Mouse (Mus musculus): ENCODE data around the gene Ints11. TPM values are rescaled to one million over a fixed set of nuclear protein-coding genes. Genes with fewer than 3 reads are reported as not detected.

Gene Ints11
- polyA plus RNA-seq, 1 experiment from 2014 or later, result 75.8 TPM

DNA sequence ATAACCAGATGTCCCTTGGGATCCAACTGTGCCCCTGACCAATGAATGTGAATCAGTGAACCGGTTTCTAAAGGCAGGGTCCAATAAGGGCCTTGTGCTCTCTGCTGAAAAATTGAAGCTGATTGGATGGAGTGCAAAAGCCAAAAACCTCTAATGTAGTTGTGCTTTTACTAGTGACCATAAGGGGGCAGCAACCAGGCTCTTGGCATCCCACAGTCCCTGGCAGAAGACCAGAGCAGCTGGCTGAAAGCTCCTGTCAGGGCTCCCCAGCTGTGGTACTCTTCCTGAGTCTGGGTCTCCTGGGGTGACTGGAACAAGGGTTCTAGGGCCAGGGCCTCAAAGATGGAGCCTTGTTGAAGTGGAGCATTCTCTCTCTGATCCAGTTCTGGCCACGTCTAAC is 35.5 kb upstream of the Ints11 start:
- no peak overlapping the region for H3K9ac ChIP-seq (replicated peaks; ENCODE audit: low read depth, low read length)
- no peak overlapping the region for H3K4me3 ChIP-seq (ENCODE audit: low read depth, low read length)
- no peaks in the 10 kb centered on the region for H3K9me3 ChIP-seq (ENCODE audit: control insufficient read depth, low read length)
- H3K27ac ChIP-seq (ENCODE audit: low read depth, low read length), result peak overlapping the region; percentile 50
- H3K4me1 ChIP-seq (ENCODE audit: control insufficient read depth, insufficient read depth, low read length), result peaks cover 16% of the 10 kb centered on the region
- ATAC-seq (ENCODE audit: low read depth), result no peak
- no peaks in the 10 kb centered on the region for H3K27me3 ChIP-seq (ENCODE audit: control insufficient read depth, insufficient read depth, low read length)
- H3K4me2 ChIP-seq (ENCODE audit: low read depth, low read length), result no peak overlapping the region
- 40% methylated on average over 2 of the region's 2 CpGs for WGBS
- H3K36me3 ChIP-seq (ENCODE audit: control insufficient read depth, insufficient read depth, low read length), result 0 out of 2 replicates have a peak, but pooled peaks cover 3% of the 10 kb centered on the region

DNA sequence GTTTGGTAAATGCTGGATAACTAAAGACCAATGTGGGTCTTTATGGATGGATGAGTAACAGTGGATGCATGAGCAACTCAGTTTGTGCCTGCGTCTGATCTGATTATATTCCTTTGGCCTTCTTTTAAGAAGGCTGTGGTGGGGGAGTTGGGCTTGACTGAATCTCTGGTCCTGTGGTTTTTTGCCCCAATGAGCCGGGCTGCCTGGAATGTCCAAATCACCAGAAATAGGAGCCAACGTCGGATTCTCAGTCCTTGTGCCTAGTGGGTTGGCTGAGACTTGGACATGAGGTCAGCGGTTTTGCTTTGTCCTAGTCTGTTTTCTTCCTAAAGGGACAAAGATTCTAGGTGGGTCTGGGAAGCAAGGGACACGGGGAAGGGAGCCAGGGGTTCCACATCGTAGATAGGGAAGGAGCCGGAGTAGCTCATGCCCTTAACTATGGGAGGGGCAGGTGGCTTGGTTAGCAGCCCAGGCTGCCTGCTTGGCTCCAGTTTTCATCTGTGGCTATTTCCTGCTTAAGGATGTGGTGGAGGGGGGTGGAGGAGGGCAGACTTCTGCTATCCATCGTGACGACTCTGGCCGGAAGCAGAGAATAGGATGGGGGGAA is 31.8 kb upstream of the Ints11 start:
- ATAC-seq (ENCODE audit: low read depth), result no peak
- Histone ChIP-seq H3K4me1 (ENCODE audit: control insufficient read depth, insufficient read depth, low read length) (peaks cover 15% of the 10 kb centered on the region), H3K36me3 (ENCODE audit: control insufficient read depth, insufficient read depth, low read length) (peaks cover 4% of the 10 kb centered on the region; the same call in 1 of the 2 replicates), H3K9ac (replicated peaks; ENCODE audit: low read depth, low read length) (no peak overlapping the region), H3K4me3 (ENCODE audit: low read depth, low read length) (no peak overlapping the region), H3K9me3 (ENCODE audit: control insufficient read depth, low read length) (no peaks in the 10 kb centered on the region), H3K27me3 (ENCODE audit: control insufficient read depth, insufficient read depth, low read length) (peaks cover 4% of the 10 kb centered on the region; the same call in 1 of the 2 replicates), H3K27ac (ENCODE audit: low read depth, low read length) (no peak overlapping the region), H3K4me2 (ENCODE audit: low read depth, low read length) (no peak overlapping the region)
- 81% methylated on average over 11 of the region's 11 CpGs for WGBS

GRCm38 (mm10) chr4:155838187-155839153 is 30.9 kb upstream of the Ints11 start:
- Histone ChIP-seq H3K36me3 (ENCODE audit: control insufficient read depth, insufficient read depth, low read length) (peaks cover 6% of the 10 kb centered on the region; the same call in 1 of the 2 replicates), H3K27me3 (ENCODE audit: control insufficient read depth, insufficient read depth, low read length) (peaks cover 4% of the 10 kb centered on the region; the same call in 1 of the 2 replicates), H3K27ac (ENCODE audit: low read depth, low read length) (no peak overlapping the region), H3K9me3 (ENCODE audit: control insufficient read depth, low read length) (no peaks in the 10 kb centered on the region), H3K4me2 (ENCODE audit: low read depth, low read length) (no peak overlapping the region), H3K4me1 (ENCODE audit: control insufficient read depth, insufficient read depth, low read length) (peaks cover 13% of the 10 kb centered on the region), H3K4me3 (ENCODE audit: low read depth, low read length) (no peak overlapping the region), H3K9ac (replicated peaks; ENCODE audit: low read depth, low read length) (no peak overlapping the region)
- WGBS, result 72% methylated on average over 8 of the region's 8 CpGs
- no peak for ATAC-seq (ENCODE audit: low read depth)

GRCm38 (mm10) chr4:155839483-155839910 is 29.8 kb upstream of the Ints11 start, which contains the start of gene Mxra8:
Mxra8 (plus strand) TSS chr4:155839680.
- Histone ChIP-seq H3K27ac (ENCODE audit: low read depth, low read length) (no peak within 1 kb of the TSS), H3K9me3 (ENCODE audit: control insufficient read depth, low read length) (no peaks in the 10 kb centered on the region), H3K27me3 (ENCODE audit: control insufficient read depth, insufficient read depth, low read length) (peaks cover 4% of the 10 kb centered on the region; the same call in 1 of the 2 replicates), H3K9ac (replicated peaks; ENCODE audit: low read depth, low read length) (peak within 1 kb of the TSS; percentile 21; the same call in 1 of the 2 replicates), H3K36me3 (ENCODE audit: control insufficient read depth, insufficient read depth, low read length) (peaks cover 4% of the 10 kb centered on the region; the same call in 1 of the 2 replicates), H3K4me2 (ENCODE audit: low read depth, low read length) (peak within 1 kb of the TSS; percentile 53), H3K4me1 (ENCODE audit: control insufficient read depth, insufficient read depth, low read length) (0 out of 2 replicates have a peak, but pooled peaks cover 5% of the 10 kb centered on the region), H3K4me3 (ENCODE audit: low read depth, low read length) (peak within 1 kb of the TSS; percentile 26)
- ATAC-seq (ENCODE audit: low read depth), result peak; percentile 70; the same call in 1 of the 2 replicates
- 3% methylated on average over 16 of the region's 16 CpGs for WGBS

GRCm38 (mm10) chr4:155840076-155841002 is 29.0 kb upstream of the Ints11 start:
- peaks cover 4% of the 10 kb centered on the region; the same call in 1 of the 2 replicates for H3K27me3 ChIP-seq (ENCODE audit: control insufficient read depth, insufficient read depth, low read length)
- H3K4me3 ChIP-seq (ENCODE audit: low read depth, low read length), result peak overlapping the region; percentile 26
- no peak overlapping the region for H3K27ac ChIP-seq (ENCODE audit: low read depth, low read length)
- 15% methylated on average over 8 of the region's 8 CpGs for WGBS
- no peaks in the 10 kb centered on the region for H3K9me3 ChIP-seq (ENCODE audit: control insufficient read depth, low read length)
- peak overlapping the region; percentile 53 for H3K4me2 ChIP-seq (ENCODE audit: low read depth, low read length)
- peaks cover 4% of the 10 kb centered on the region; the same call in 1 of the 2 replicates for H3K36me3 ChIP-seq (ENCODE audit: control insufficient read depth, insufficient read depth, low read length)
- 0 out of 2 replicates have a peak, but pooled peaks have one; percentile 19 for ATAC-seq (ENCODE audit: low read depth)
- H3K9ac ChIP-seq (replicated peaks; ENCODE audit: low read depth, low read length), result peak overlapping the region; percentile 21; the same call in 1 of the 2 replicates
- 0 out of 2 replicates have a peak, but pooled peaks cover 5% of the 10 kb centered on the region for H3K4me1 ChIP-seq (ENCODE audit: control insufficient read depth, insufficient read depth, low read length)

GRCm38 (mm10) chr4:155841003-155841454 is 28.3 kb upstream of the Ints11 start:
- no peak for ATAC-seq (ENCODE audit: low read depth)
- Histone ChIP-seq H3K4me3 (ENCODE audit: low read depth, low read length) (peak overlapping the region; percentile 26), H3K4me2 (ENCODE audit: low read depth, low read length) (peak overlapping the region; percentile 53), H3K36me3 (ENCODE audit: control insufficient read depth, insufficient read depth, low read length) (peaks cover 4% of the 10 kb centered on the region; the same call in 1 of the 2 replicates), H3K27me3 (ENCODE audit: control insufficient read depth, insufficient read depth, low read length) (peaks cover 4% of the 10 kb centered on the region; the same call in 1 of the 2 replicates), H3K27ac (ENCODE audit: low read depth, low read length) (no peak overlapping the region), H3K4me1 (ENCODE audit: control insufficient read depth, insufficient read depth, low read length) (0 out of 2 replicates have a peak, but pooled peaks cover 5% of the 10 kb centered on the region), H3K9ac (replicated peaks; ENCODE audit: low read depth, low read length) (no peak overlapping the region), H3K9me3 (ENCODE audit: control insufficient read depth, low read length) (no peaks in the 10 kb centered on the region)
- 0% methylated on average over 31 of the region's 32 CpGs for WGBS

DNA sequence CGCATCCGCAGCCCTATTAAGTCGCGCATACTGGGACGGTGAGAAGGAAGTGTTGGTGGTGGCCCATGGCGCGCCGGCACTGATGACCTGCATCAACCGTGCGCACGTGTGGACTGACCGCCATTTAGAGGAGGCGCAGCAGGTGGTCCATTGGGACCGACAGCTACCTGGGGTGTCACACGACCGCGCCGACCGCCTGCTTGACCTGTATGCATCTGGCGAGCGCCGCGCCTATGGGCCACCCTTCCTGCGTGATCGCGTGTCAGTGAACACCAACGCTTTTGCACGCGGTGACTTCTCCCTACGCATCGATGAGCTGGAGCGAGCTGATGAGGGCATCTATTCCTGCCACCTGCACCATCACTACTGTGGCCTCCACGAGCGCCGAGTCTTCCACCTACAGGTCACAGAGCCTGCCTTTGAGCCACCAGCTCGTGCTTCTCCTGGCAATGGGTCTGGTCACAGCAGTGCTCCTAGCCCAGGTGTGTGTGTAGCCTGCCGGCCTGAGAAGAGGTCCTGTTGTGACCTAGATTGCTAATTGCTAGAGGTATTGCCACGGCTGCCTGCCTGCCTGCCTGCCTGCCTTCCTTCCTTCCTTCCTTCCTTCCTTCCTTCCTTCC is 27.6 kb upstream of the Ints11 start:
- H3K9me3 ChIP-seq (ENCODE audit: control insufficient read depth, low read length), result no peaks in the 10 kb centered on the region
- H3K27me3 ChIP-seq (ENCODE audit: control insufficient read depth, insufficient read depth, low read length), result peaks cover 4% of the 10 kb centered on the region; the same call in 1 of the 2 replicates
- peaks cover 4% of the 10 kb centered on the region; the same call in 1 of the 2 replicates for H3K36me3 ChIP-seq (ENCODE audit: control insufficient read depth, insufficient read depth, low read length)
- no peak for ATAC-seq (ENCODE audit: low read depth)
- H3K4me3 ChIP-seq (ENCODE audit: low read depth, low read length), result peak overlapping the region; percentile 26; the same call in 1 of the 2 replicates
- peaks cover 9% of the 10 kb centered on the region for H3K4me1 ChIP-seq (ENCODE audit: control insufficient read depth, insufficient read depth, low read length)
- H3K27ac ChIP-seq (ENCODE audit: low read depth, low read length), result no peak overlapping the region
- 30% methylated on average over 38 of the region's 38 CpGs for WGBS
- H3K4me2 ChIP-seq (ENCODE audit: low read depth, low read length), result peak overlapping the region; percentile 53; the same call in 1 of the 2 replicates
- no peak overlapping the region for H3K9ac ChIP-seq (replicated peaks; ENCODE audit: low read depth, low read length)
